Mouse (Mus musculus) right cerebral cortex, postnatal 36 days (tissue): ENCODE results near the gene Pnliprp2.

Experiments
- DNase-seq, 2 experiments: peaks; one replicate each; pipeline ENCODE4 v3.0.0; 2022; ENCODE audit warnings: low spot score in 2 of 2, mixed read lengths in 1 of 2

Gene Pnliprp2

DNA sequence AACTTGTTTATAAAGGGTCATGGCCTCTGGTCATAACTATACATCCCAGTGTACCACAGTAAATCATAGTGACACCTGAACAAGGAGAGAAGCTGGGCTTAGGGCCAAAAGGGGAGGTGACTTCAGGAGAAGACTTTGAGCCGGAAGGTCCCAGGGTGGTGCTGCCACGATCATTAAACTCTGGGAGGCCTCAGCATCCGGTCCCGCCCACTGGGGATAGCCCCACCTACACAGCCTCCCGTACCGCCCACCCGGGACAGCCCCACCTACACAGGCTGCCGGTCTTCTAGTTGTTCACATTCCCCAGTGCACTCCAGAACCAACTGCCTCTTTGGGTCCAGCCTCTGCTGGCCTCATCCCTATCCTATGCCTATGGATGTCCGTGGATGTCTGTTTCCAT, at the start of gene Pnliprp2:
TSS of gene Pnliprp2 (plus strand) at position 297 of the 400 bp plus-strand sequence.
- no peak for DNase-seq

DNA sequence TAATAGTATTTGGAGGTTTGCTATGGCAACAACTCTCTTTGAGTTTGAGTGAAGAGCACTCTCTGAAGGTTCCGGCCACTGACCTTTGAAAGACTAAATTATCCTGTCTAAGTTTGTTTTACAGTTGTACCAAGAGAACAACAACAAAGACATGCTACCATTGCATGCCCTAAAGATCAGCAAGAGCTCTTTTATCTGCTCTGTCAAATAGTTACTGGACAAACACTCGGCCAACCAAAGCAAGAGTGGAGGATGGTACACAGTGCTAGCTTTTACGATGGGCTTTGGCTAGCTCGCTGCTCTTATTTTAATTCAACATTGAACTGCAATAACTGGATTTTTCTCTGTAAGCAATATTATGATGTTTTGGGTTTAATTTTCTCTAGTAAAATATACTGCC, 41.6 kb upstream of the Pnliprp2 start:
- no peak for DNase-seq

DNA sequence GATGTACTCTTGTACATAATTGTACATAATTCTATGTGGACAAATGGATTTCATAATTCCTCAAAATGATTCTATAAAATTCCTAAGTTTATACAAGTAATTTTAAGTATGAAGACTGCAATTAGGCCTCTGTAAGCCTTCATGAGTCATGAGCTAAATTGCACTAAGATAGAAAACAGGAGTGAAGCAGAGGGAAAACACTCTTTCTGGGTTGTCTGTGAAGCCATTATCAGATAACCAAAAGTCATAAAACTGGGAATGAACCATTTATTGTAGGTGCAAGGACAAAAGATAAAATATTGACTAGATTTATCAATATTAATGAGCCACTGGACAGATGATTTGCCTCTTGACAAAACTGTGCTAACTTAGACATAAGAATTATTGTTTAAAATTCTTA, 39.1 kb upstream of the Pnliprp2 start:
- no peak for DNase-seq

DNA sequence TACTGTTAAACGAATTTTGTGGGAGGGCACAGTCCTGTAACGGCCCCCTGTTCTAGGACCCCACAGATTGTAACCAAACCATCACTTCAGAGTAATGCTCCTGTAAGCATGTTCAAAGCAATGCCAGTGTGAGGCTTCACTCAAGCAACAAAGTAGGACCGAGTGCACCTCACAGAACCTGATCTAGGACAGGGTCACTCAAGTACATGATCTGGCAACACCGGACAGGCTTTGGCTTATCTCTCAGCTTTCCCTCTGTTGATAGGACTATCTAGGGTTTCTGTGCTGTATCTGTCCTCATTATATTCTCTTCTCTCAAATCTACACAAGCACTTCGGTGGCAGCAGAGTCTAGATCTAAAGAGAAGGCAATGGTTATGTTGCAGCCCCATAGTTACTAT, 33.0 kb upstream of the Pnliprp2 start:
- no peak for DNase-seq

DNA sequence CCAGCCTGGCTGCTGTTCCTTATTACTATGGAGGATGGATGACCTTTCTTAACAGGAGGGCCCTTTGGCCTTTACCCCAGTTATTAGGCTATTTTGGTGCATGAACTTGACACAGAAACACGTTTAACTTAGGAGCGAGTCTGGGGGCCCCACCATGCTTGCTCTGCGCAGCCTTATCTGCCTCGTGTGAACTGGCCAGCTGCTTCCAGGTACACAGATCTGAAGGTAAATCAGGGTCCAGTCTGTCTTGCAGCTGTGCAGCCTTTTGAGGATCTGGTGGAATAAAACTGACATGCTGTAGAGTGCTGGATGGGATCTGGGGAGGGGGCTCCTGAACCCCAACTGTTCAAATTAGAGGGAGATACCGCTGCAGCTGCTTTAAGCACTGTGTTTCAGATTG, 31.8 kb upstream of the Pnliprp2 start:
- no peak for DNase-seq

DNA sequence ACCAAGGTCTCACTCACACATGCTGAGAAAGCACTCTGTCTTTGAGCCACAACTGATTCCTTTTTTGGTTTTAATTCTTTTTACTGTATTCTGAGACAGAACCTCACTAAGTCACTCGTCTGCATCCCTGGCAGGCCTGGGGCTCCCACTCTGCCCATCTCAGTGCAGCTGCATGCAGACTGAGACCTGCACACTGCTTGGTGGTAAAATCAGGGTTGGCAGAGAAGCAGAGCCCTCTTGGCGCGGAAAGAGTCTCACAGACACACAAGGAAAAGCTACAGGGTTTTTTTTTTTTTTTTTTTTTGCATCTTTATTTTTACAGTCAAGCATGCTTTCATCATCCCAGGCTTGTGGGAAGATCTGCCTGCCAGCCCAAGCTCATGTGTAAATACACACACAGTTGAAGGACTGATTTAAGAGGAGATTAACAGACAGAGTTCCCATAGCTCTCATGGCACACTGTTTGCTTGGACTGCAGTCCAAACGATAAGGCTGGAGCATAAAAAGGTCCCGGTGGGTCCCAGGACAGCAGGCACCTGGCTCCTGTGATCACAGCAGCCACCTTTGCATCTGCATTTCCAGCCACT, 31.0 kb upstream of the Pnliprp2 start, which contains the start of gene Pnliprp1:
TSS of gene Pnliprp1 (plus strand) at position 443 of the 587 bp plus-strand sequence.
- no peak for DNase-seq

DNA sequence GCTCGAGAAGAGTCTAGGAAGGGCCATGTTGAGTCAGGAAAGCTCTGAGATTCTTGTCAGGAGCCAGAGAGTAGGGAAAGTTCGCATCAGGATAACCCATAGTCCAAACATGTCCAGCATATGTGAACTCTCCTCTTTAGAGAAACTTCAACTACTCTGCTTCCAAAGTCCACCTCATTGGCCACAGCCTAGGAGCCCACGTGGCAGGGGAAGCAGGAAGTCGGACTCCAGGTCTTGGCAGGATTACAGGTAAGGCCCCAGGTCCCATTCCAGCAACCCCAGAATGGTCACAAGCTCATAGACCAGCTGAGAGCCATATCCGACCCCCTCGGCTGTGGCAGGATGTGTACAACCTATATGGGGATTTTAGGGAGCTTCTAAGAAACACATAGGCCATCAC, 26.3 kb upstream of the Pnliprp2 start:
- no peak for DNase-seq

DNA sequence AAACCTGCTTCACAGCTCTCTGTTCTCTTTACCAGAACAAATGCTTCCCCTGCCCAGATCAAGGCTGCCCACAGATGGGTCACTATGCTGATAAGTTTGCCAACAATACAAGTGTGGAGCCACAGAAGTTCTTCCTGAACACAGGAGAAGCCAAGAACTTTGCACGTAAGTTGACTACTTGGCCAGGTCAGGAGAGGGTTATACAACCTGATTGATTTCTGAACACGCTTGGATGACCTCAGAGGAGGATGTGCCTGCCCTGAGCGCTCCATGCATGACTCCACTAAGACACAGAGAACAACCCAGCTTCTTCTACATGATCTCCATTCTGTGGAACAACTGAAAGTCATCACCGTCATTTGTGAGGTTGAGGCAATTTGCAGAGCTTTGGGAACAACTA, 21.4 kb upstream of the Pnliprp2 start:
- no peak for DNase-seq

DNA sequence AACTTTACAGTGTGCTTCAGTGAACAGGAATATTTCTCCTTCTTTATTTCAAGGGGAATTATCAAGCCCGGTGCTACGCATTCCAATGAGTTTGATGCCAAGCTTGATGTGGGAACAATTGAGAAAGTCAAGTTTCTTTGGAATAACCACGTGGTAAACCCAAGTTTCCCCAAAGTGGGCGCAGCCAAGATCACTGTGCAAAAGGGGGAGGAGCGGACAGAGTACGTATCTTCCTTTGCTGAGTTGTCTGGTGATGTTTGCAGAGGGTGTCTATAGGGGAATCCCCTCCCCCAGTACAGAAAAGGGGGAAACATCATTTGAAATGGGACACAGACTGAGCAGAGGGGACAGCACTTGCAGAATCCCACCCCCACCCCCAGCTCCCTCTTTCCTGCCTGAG, 18.5 kb upstream of the Pnliprp2 start:
- no peak for DNase-seq

DNA sequence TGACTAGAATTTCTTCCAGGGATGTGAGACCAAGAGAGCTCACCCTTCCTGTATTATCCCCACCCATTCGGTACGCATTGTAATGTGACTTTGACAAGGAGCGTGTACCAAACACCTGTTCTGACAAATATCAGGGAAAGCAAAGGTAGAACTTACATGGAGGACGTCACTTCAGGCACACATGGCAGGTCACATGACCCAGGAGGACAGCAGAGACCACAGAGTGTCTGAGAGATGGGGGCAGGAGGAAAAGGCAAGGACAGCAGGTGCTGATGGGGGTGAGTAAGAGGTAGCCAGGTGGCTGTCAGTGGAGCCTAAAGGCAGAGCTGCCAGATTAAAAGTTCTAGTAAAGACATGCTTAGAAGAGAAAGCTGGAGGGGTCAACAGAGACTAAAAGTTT, 16.8 kb upstream of the Pnliprp2 start:
- no peak for DNase-seq

DNA sequence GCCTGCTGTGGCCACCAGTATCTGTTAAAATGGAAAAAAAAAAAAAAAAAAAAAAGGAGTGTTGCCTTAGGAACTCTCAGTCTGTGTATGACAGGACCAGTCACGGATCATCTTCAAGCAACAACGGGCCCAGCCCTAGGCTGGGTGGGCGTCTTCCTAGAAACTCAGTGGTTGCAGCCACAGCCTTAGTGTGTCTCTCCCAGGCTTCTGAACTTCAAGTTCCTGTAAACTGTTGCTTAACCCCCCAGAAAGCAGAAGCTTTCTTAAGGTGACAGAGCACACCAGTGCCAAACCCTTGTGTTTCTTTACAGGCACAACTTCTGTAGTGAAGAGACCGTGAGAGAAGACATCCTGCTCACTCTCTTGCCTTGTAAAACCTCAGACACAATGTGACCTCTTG, 15.8 kb upstream of the Pnliprp2 start:
- no peak for DNase-seq

DNA sequence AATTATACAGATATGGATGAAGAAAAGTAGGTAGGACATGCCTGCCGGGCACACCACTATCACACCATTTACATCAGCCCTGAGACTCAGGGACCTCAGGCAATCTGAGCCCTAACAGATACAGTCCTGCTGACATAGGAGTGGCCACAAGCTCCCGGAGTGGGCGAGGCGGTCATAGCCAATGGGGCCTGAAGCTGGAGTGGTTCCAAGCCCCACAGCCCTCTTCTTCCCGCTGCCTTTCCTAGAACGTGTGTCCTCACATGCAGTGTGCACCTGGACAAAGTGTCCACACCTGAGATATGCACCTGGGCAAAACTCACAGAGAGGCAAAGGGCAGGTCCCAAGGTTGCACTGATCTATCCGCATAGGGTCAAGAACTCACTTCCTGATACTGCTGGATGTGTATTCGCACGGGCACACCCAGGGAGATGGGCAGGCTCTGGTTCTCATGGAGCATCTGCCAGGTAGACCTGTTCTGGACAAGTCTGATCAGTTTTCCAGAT, 12.0 kb upstream of the Pnliprp2 start:
- DNase-seq, result no peak

DNA sequence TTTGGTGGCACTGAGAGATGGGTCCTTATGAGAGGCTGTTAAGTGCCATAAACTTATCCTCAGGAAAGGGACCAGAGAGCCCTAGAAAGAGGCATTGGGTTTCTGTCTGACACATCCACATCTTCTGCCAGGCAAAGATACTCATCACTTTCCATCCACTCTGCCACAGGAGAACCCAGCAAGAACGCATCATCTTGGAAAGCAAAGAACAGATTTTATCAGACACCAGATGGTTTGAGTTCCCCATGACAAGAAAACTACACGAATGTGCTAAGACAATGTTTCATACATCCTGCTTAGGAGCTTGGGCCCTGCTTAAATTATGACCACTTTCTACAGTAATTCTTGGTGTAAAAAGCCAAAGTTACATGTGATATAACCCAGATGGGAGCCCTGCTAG, 8.7 kb upstream of the Pnliprp2 start:
- no peak for DNase-seq

DNA sequence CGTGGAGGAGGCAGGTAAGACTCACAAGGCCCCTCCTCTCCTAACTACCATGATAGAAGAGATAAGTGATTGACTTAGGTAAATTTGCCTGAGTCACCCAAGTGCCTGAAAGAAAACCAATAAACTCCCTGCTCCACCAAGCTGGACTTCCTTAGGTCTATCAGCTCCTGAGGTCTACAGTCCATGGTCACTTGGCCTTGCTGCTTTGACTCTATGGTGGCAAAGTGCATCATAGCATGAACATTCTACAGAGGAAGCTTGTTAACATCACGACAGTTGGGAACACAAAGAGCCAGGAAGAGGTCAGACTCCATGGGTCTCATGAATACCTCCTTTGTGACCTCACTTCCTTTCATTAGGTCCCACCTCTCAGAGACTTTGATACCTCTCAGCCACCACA, 8.0 kb upstream of the Pnliprp2 start:
- no peak for DNase-seq

DNA sequence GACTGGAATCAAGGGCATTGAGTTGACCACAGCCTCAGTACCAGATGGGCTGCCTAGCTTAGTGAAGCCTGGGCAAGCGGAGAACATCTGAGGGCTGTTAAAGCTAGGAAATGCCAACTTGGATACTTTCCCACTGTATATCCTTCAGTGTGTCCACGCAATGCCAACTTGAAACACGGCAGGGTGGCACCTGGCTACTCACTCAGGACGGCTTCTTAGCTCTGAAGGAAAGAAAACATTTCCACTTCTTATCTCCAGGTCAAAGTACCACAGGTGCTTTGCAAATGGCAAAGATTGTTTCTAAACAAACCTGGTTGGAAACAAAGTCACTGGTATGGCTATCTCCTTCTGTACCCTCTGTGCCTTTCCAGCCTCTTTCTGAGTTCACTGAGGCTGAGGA, 648 bp upstream of the Pnliprp2 start:
- no peak for DNase-seq

DNA sequence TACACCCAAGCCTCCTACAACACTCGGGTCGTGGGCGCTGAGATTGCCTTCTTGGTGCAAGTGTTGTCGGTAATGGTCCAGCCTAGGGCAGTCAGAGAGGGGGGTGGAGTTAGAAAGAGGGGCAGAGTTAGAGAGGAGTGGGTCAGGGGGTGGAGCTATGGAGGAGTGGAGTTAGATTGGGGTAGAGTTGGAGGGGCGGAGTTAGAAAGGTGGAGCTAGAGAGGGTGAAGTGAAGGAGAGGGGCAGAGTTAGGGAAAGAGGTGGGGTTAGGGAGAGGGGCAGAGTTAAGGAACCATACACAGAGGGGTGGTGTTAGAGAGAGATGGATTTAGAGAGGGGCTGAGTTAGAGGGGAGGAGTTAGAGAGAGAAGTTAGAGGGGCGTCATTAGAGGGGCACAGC, 2.8 kb downstream of the Pnliprp2 start:
- DNase-seq, result no peak

DNA sequence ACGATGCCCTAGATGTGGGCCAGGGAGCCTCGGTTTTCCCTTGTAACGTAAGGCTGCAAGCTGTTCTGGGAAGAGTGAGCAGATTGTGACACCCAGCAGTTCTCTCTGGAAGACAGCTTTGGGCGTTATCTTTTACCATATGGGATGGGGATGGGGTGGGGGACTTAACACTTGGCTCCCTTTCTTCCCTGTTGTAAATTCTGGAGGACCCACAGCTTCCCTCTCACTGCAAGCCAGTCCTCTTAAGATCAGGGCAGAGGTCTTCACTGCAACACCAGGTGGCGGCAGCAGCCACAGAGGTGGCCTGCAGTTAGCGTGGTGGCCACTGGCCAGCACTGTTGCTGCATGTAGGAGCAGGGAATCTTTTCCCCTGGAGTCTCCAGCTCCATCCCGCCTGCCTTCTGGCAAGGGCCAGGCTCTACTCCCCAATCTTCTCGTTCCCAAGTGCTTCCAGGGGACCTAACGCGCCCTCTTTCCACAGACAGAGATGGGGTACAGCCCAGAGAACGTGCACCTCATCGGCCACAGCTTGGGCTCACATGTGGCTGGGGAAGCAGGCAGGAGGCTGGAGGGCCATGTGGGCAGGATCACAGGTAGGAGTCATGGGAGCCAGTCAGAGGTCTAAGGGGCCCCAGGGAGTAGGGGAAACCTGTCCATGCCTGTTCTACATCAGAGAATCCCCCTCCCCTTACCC, 3.5 kb downstream of the Pnliprp2 start:
- peak; percentile 49 to 63 for DNase-seq

DNA sequence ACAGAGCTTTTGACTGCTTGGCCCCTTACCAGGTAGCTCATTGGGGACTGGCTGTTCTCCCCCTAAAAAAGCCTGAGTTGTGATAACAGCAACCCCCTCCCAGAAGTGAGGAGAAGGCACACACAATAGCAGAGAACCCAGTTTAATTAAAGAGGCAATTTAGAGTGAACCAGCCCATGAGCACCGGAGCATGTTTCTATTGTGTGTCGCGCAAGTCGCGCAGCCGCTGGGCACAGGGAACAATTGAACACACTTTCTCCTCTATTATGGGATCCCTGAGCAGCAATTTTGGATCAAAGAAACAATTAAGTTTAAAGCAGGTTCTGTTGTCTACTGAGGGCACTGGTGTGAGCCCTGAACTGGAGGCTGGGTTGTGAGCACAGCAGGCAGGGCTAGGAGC, 7.8 kb downstream of the Pnliprp2 start:
- no peak for DNase-seq

DNA sequence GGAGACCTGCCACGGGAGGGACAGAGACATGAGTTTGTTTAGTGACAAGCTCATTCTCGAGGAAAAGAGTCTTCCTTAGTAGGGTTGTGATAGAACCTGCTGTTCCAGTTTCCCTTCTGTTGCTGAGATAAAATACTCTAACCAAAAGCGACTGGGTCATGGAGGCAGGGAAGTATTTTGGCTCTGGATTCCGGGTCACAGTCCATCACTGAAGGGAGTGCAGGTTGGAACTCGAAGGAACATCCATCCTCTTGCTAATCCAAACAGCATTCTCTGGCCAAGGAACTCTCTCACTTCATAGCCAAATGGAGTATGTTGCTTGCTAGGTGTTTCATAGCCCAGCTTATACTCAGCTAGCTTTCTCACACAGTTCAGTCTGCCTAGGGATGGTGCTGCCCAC, 16.9 kb downstream of the Pnliprp2 start:
- DNase-seq, result no peak

DNA sequence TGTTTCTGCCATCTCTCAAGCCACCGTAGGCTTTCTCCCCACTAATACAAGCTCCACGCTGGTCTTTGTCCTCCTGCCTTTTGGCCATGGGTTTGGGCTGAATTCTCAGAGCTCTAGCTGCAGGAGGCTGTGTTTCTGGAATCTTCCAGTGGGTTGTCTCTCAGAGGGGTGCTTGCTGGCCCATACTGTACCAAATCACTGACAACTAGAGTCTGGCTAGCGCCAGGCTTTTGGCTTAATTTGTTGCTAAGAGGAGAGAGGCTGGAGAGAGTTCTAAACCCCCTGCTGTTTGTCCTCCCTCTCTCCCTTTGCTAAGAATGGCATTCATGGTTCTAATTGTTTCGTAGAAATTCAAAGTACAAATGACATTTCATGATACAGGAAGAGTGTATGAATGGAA, 22.0 kb downstream of the Pnliprp2 start:
- no peak for DNase-seq

DNA sequence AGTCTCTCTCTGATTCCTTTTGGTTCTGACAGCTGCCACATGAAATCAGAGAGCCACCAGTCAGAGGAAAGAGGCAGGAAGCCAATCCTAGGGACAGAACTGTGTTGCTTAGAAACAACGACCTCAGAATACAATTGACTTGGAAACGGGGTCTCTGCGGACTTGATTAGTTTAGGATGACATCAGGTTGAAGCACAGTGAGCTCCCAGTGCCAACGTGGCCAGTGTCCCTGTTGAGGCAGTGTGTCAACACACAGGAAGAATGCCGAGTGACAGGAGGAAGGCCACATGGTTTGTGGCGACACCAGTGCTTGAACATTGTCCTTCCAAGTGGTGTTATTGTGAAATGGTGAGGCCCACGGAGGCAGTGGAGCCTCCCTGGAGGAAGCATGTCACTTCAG, 24.4 kb downstream of the Pnliprp2 start:
- DNase-seq, result no peak

DNA sequence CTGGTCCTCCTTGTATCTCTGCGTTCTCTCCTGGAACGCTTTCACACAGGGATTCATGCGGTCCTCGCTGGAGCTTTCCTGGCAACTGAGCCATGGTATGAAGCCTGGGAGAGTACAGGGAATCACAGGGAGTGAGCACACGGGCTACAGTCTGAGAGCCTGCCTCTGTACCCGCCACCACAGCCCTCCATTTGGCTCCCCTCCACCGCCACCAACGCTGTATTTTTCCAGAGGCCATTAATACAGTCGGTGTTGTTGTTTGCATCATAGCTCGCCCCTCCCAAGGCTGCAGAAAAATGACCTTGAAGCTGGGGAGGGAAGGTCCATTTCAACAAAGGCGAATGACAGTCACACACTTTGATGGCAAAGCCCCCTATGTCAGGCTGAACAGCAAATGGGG, 29.7 kb downstream of the Pnliprp2 start:
- no peak for DNase-seq

DNA sequence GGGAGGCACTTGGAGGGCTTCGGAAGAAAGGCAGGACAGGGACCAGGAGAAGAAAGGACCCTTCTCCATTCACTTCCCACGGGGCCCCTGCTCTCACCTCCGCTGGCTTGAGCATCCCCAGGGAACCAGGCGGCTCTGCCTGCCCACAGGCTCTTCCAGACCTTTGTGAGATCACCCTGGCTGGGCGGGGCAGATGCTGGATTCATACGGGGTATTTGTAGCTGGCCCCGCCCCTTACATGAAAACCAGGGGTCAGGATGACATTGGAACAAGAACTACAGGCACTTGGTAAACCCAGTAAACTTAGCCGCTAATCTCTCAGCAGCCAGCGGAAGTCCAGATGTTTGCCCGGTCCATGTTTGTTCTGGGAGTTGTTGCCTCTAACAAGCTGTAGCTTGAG, 34.8 kb downstream of the Pnliprp2 start, which contains the start of gene 1700019N19Rik:
TSS of gene 1700019N19Rik (minus strand) at position 178 of the 400 bp plus-strand sequence.
- DNase-seq, result no peak
